Mouse (Mus musculus) midbrain, postnatal 0 days (tissue): ENCODE results near the gene Bbx. TPM values are rescaled to one million over a fixed set of nuclear protein-coding genes. Genes with fewer than 3 reads are reported as not detected.

ENCODE experiments used
- ATAC-seq: fragments of 200-750 bp; cut with Nextera tagmentation; 2 replicates; pipeline ENCODE4 v1.8.0; 2017; ENCODE audit warnings: moderate number of reproducible peaks, mild to moderate bottlenecking, moderate TSS enrichment, moderate library complexity; ENCODE audit not compliant: low FRiP score
- DNase-seq: peaks from one replicate; pipeline ENCODE4 v3.0.0-alpha.2; 2015; ENCODE audit warnings: low spot score
- H3K27ac ChIP-seq: fragments of 300-500 bp; sonication (generic); 2 replicates; pipeline ENCODE4 v1.5.1; 2014; ENCODE audit warnings: low read depth, mild to moderate bottlenecking, low read length, mixed read lengths
- H3K27me3 ChIP-seq: fragments of 300-500 bp; sonication (generic); 2 replicates; pipeline ENCODE4 v1.6.1; 2014; ENCODE audit warnings: low read length, control low read depth, mixed read lengths; ENCODE audit not compliant: insufficient read depth
- H3K36me3 ChIP-seq: fragments of 300-500 bp; sonication (generic); 2 replicates; pipeline ENCODE4 v1.6.1; 2014; ENCODE audit warnings: low read length, control low read depth, mixed read lengths; ENCODE audit not compliant: insufficient read depth
- H3K4me1 ChIP-seq: fragments of 300-500 bp; sonication (generic); 2 replicates; pipeline ENCODE4 v1.6.1; 2014; ENCODE audit warnings: mild to moderate bottlenecking, control low read depth, antibody characterized with exemption, low read length, mixed read lengths; ENCODE audit not compliant: insufficient read depth
- H3K4me2 ChIP-seq: fragments of 300-500 bp; sonication (generic); 2 replicates; pipeline ENCODE4 v1.6.1; 2014; ENCODE audit warnings: low read depth, mild to moderate bottlenecking, low read length, mixed read lengths; ENCODE audit not compliant: poor library complexity, severe bottlenecking
- H3K4me3 ChIP-seq: fragments of 300-500 bp; sonication (generic); 2 replicates; pipeline ENCODE4 v1.5.1; 2014; ENCODE audit warnings: low read depth, mild to moderate bottlenecking, low read length, moderate library complexity
- H3K9ac ChIP-seq: fragments of 300-500 bp; sonication (generic); replicated peaks from 2 replicates; pipeline ENCODE4 v1.6.1; 2014; ENCODE audit warnings: mild to moderate bottlenecking, low read length, moderate library complexity, mixed read lengths; ENCODE audit not compliant: poor library complexity, severe bottlenecking
- H3K9me3 ChIP-seq: fragments of 300-500 bp; sonication (generic); 2 replicates; pipeline ENCODE4 v1.6.1; 2016; ENCODE audit warnings: low read length, control low read depth
- CTCF ChIP-seq: IDR thresholded peaks from 2 replicates; pipeline ENCODE4 v1.5.1; 2016; ENCODE audit warnings: antibody characterized with exemption, mild to moderate bottlenecking
- WGBS: fragments of 180-500 bp; shearing (Covaris S2); extraction: QIAGEN DNeasy Blood & Tissue Kit; methylation state at CpG from one replicate; pipeline ENCODE4 v1.1.7; 2014; 5-methylcytosine and 5-hydroxymethylcytosine counted together
- polyA plus RNA-seq: library from polyadenylated mRNA; unstranded; fragments of >200 nt; fragmentation: Nextera tagmentation; extraction: Ambion mirVana; gene quantifications from 2 replicates; pipeline ENCODE4 v1.2.1, GENCODE M21; 2015
- total RNA-seq: library from RNA; depleted of rRNA; stranded (reverse); fragments of >200 nt; gene quantifications from 2 replicates; pipeline ENCODE4 v1.2.3, GENCODE M21; 2014

The Bbx gene
- total and polyA plus RNA-seq, 2 experiments from 2014 or later = 10.7 to 11.8 TPM

- Histone ChIP-seq H3K4me1 (no peaks in the 10 kb centered on the region), H3K4me2 (no peak overlapping the region), H3K4me3 (no peak overlapping the region), H3K27ac (no peak overlapping the region), H3K9me3 (no peaks in the 10 kb centered on the region), H3K9ac (no peak overlapping the region), H3K36me3 (no peaks in the 10 kb centered on the region), H3K27me3 (no peaks in the 10 kb centered on the region)
- ATAC-seq (no peak), DNase-seq (no peak)
- TF ChIP-seq CTCF = no peak
- WGBS = 95% methylated on average over 3 of the region's 3 CpGs
These were observed 113.9 kb downstream of the Bbx start for GRCm38 (mm10) chr16:50318255-50318654.

GRCm38 (mm10) chr16:50315349-50315969, 116.7 kb downstream of the Bbx start:
- DNase-seq (peak; percentile 22), ATAC-seq (no peak)
- Histone ChIP-seq H3K36me3 (no peaks in the 10 kb centered on the region), H3K4me2 (no peak overlapping the region), H3K4me1 (no peaks in the 10 kb centered on the region), H3K9me3 (no peaks in the 10 kb centered on the region), H3K4me3 (no peak overlapping the region), H3K27me3 (0 out of 2 replicates have a peak, but pooled peaks cover 3% of the 10 kb centered on the region), H3K9ac (no peak overlapping the region), H3K27ac (no peak overlapping the region)
- peak; percentile 57 for TF ChIP-seq CTCF
- 57% methylated on average over 1 of the region's 1 CpGs for WGBS

DNA sequence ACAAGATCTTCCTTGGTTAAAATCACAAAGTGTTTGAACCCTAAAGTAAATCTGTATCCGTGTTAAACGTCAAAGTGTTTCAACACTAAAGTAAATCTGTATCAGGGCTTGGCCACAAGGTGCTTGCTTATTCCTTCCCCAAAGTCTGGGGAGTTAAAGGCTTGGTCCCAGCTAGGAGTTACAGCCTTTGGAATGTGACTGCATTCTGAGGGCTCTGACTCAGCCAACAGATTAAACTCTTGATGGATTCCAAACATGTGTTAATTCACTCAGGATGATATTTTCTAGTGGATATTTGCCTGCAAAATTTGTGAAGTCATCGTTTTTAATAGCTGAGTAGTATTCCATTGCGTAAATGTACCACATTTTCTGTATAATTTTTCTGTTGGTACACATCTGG, 120.6 kb downstream of the Bbx start:
- no peaks in the 10 kb centered on the region for H3K9me3 ChIP-seq
- H3K4me3 ChIP-seq = no peak overlapping the region
- 94% methylated on average over 4 of the region's 4 CpGs for WGBS
- no peaks in the 10 kb centered on the region for H3K36me3 ChIP-seq
- no peak for TF ChIP-seq CTCF
- DNase-seq (no peak), ATAC-seq (no peak)
- H3K27me3 ChIP-seq = 0 out of 2 replicates have a peak, but pooled peaks cover 3% of the 10 kb centered on the region
- H3K4me2 ChIP-seq = no peak overlapping the region
- no peak overlapping the region for H3K9ac ChIP-seq
- no peak overlapping the region for H3K27ac ChIP-seq
- no peaks in the 10 kb centered on the region for H3K4me1 ChIP-seq

GRCm38 (mm10) chr16:50309411-50310042, 122.7 kb downstream of the Bbx start:
- no peak overlapping the region for H3K27ac ChIP-seq
- H3K9ac ChIP-seq = no peak overlapping the region
- H3K9me3 ChIP-seq = no peaks in the 10 kb centered on the region
- H3K4me2 ChIP-seq = no peak overlapping the region
- 58% methylated on average over 9 of the region's 9 CpGs for WGBS
- H3K27me3 ChIP-seq = 0 out of 2 replicates have a peak, but pooled peaks cover 3% of the 10 kb centered on the region
- no peaks in the 10 kb centered on the region for H3K36me3 ChIP-seq
- H3K4me1 ChIP-seq = no peaks in the 10 kb centered on the region
- ATAC-seq = peak; percentile 83; the same call in 1 of the 2 replicates
- no peak for TF ChIP-seq CTCF
- H3K4me3 ChIP-seq = no peak overlapping the region
- DNase-seq = peak; percentile 85

DNA sequence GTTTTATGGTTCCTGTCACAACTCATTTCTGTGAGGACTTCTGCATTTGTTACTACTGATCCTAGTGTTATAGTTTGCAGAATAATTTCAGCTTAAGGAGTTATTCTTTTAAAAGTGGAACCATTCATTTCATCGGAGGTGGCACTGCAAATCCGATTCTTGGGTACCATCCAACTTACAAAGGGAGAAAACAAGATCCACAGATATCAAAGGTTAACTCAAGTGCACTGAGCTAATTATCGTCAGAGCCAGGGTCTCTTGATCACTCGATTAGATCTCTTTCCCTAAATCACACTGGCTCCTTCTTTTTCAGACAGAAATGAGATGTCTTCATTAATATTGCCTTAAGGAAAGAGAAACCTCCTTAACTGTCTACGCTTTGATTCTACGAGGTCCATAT, 123.9 kb downstream of the Bbx start:
- Histone ChIP-seq H3K4me3 (no peak overlapping the region), H3K9me3 (no peaks in the 10 kb centered on the region), H3K9ac (no peak overlapping the region), H3K27ac (no peak overlapping the region), H3K36me3 (no peaks in the 10 kb centered on the region), H3K4me1 (no peaks in the 10 kb centered on the region), H3K27me3 (0 out of 2 replicates have a peak, but pooled peaks cover 3% of the 10 kb centered on the region), H3K4me2 (no peak overlapping the region)
- WGBS = 81% methylated on average over 6 of the region's 6 CpGs
- no peak for TF ChIP-seq CTCF
- no peak for ATAC-seq
- no peak for DNase-seq

DNA sequence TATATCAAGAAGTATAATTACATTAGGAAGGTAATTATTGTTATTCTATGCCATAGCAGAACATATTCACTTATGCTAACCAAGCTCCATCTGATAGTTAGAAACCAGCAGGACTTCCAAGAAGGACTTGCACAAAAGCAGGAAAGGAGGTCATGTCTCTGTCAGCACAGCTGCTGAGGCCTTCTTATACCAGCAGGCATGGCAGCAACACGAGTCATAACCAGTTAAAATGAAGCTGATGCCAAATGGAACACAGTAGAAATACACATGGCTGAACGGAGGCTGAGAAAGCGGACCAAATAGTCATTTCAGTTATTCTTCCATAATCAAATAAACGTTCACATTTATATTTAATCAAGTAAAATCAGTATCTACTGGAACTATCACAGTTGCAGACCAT, 125.0 kb downstream of the Bbx start:
- H3K9me3 ChIP-seq = no peaks in the 10 kb centered on the region
- 0 out of 2 replicates have a peak, but pooled peaks cover 2% of the 10 kb centered on the region for H3K27me3 ChIP-seq
- no peak for ATAC-seq
- H3K4me2 ChIP-seq = no peak overlapping the region
- H3K4me1 ChIP-seq = no peaks in the 10 kb centered on the region
- WGBS = 86% methylated on average over 4 of the region's 4 CpGs
- H3K9ac ChIP-seq = no peak overlapping the region
- no peak overlapping the region for H3K4me3 ChIP-seq
- no peaks in the 10 kb centered on the region for H3K36me3 ChIP-seq
- H3K27ac ChIP-seq = no peak overlapping the region
- TF ChIP-seq CTCF = no peak
- no peak for DNase-seq
